Mouse (Mus musculus): ENCODE results near the gene Cacna1c. TPM values are rescaled to one million over a fixed set of nuclear protein-coding genes. Genes with fewer than 3 reads are reported as not detected.

The Cacna1c gene
- polyA plus RNA-seq, 2 experiments from 2014 or later, result 0.49 to 1.4 TPM

GRCm38 (mm10) chr6:119137768-119138167 is 58.5 kb downstream of the Cacna1c start:
- ATAC-seq, result no peak

GRCm38 (mm10) chr6:119132863-119133262 is 63.4 kb downstream of the Cacna1c start:
- ATAC-seq, result no peak

GRCm38 (mm10) chr6:119132111-119132735 is 64.0 kb downstream of the Cacna1c start:
- ATAC-seq, result no peak

- ATAC-seq, result no peak
Observed at GRCm38 (mm10) chr6:119129664-119130063, 66.6 kb downstream of the Cacna1c start.

GRCm38 (mm10) chr6:119128521-119128920 is 67.7 kb downstream of the Cacna1c start:
- ATAC-seq, result no peak

GRCm38 (mm10) chr6:119128076-119128475 is 68.1 kb downstream of the Cacna1c start:
- no peak for ATAC-seq

GRCm38 (mm10) chr6:119126991-119127390 is 69.2 kb downstream of the Cacna1c start:
- ATAC-seq, result no peak

- no peak for ATAC-seq
Observed at GRCm38 (mm10) chr6:119118371-119118770, 77.8 kb downstream of the Cacna1c start.

- no peak for ATAC-seq
Observed at GRCm38 (mm10) chr6:119116290-119116689, 79.9 kb downstream of the Cacna1c start.

GRCm38 (mm10) chr6:119113362-119113761 is 82.9 kb downstream of the Cacna1c start:
- no peak for ATAC-seq

GRCm38 (mm10) chr6:119110369-119110768 is 85.8 kb downstream of the Cacna1c start:
- no peak for ATAC-seq

GRCm38 (mm10) chr6:119108466-119109394 is 87.5 kb downstream of the Cacna1c start:
- peak; percentile 37 for ATAC-seq

GRCm38 (mm10) chr6:119107856-119108465 is 88.3 kb downstream of the Cacna1c start:
- ATAC-seq, result no peak

GRCm38 (mm10) chr6:119107140-119107855 is 88.9 kb downstream of the Cacna1c start:
- ATAC-seq, result no peak

- ATAC-seq, result no peak
Observed at GRCm38 (mm10) chr6:119106726-119107125, 89.5 kb downstream of the Cacna1c start.

- no peak for ATAC-seq
Observed at GRCm38 (mm10) chr6:119105651-119106595, 90.3 kb downstream of the Cacna1c start.

GRCm38 (mm10) chr6:119104246-119104645 is 92.0 kb downstream of the Cacna1c start:
- no peak for ATAC-seq

- ATAC-seq, result no peak
Observed at GRCm38 (mm10) chr6:119102936-119103335, 93.3 kb downstream of the Cacna1c start.

- no peak for ATAC-seq
Observed at GRCm38 (mm10) chr6:119099333-119099732, 96.9 kb downstream of the Cacna1c start.

- no peak for ATAC-seq
Observed at GRCm38 (mm10) chr6:119096481-119096880, 99.7 kb downstream of the Cacna1c start.

GRCm38 (mm10) chr6:119095081-119095480 is 101.1 kb downstream of the Cacna1c start:
- ATAC-seq, result no peak

GRCm38 (mm10) chr6:119089173-119089572 is 107.0 kb downstream of the Cacna1c start:
- ATAC-seq, result no peak

All from CD4-positive, CD25-positive, alpha-beta regulatory T cell, adult 4 months (primary cell).